Mouse (Mus musculus) thymus, adult 2 months (tissue): Measurements from ENCODE around the gene Traf4.

ENCODE experiments used
- CTCF ChIP-seq: fragments of 200-500 bp; IDR thresholded peaks from 2 replicates; pipeline ENCODE4 v1.5.1; 2012; ENCODE audit warnings: mild to moderate bottlenecking, control low read depth, low read length, moderate library complexity, borderline replicate concordance; ENCODE audit not compliant: control insufficient read depth, poor library complexity, insufficient read depth; ENCODE audit errors: extremely low read depth
- POLR2A ChIP-seq: fragments of 200-500 bp; IDR thresholded peaks from 2 replicates; pipeline ENCODE4 v1.6.1; 2012; ENCODE audit warnings: mild to moderate bottlenecking, low read length, control low read depth, moderate library complexity; ENCODE audit not compliant: control insufficient read depth, poor library complexity, insufficient read depth; ENCODE audit errors: extremely low read depth

- TF ChIP-seq CTCF = no peak
- no peak for TF ChIP-seq POLR2A
Observed at GRCm38 (mm10) chr11:78167257-78167959, 2.0 kb upstream of the Traf4 start.
